Mouse (Mus musculus): ENCODE measurements around the gene Srf.

The Srf gene

GRCm38 (mm10) chr17:46520385-46520979 is 35.5 kb downstream of the Srf start:
- no peak for DNase-seq (ENCODE audit: inconsistent age in 2 of 2, low spot score in 1 of 2)

DNA sequence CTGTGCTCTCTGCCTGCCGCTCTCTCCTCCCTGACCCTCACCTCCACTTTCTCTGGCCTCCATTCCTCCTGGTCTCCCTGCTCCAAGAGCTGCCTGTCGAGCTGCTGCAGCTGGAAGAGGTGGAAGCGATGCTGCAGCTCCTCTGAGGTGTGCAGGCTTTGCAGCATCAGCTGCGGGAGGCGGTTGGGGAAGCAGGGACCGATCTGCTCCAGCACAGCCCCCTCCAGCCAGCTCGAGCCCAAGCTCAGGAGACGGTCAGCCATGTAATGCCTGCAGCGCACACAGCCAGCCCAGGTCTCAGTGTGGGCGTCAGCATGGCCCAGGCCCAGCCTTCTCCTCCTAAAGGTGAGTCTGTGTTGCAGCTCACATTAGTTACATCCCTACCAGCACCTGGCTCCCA is 36.0 kb downstream of the Srf start:
- no peak for DNase-seq (ENCODE audit: inconsistent age in 2 of 2, low spot score in 1 of 2)

DNA sequence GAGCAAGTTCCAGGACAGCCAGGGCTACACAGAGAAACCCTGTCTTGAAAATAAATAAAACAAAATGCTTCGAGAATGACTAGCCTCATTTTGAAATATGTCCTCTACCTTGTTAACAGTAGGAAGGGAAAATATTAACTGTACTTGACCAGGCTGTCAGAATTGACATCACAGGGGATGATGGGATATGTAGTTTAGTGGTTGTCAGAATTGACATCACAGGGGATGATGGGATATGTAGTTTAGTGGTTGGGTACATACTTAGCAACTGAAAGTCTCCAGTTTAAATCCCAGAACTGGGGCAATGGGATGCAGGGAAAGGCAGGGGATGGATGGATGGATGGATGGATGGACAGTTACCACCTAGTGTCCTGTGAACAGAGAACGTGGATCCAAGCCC is 42.6 kb downstream of the Srf start:
- DNase-seq (ENCODE audit: inconsistent age in 2 of 2, low spot score in 1 of 2) = peak in 1 of 2 experiments; percentile 74

GRCm38 (mm10) chr17:46511059-46511710 is 44.8 kb downstream of the Srf start:
- DNase-seq (ENCODE audit: inconsistent age in 2 of 2, low spot score in 1 of 2) = peak in 1 of 2 experiments; percentile 35

DNA sequence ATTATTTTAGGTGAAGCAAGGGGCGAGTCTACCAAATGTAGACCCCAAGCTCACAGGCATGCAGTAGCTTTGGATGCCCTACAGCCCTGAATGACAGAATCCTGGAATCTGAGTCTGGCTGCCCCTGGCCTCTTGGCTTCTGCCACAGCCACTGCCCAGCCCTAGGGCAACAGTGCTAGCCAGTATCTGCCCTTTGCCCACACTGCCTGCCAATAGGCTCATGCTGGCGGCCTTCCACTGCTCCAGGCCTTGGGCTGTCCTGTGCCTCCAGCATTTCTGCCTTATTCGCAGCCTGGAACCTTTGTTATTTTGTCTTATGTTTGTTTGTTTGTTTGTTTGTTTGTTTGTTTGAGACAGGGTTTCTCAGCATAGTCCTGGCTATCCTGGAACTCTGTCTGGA is 50.4 kb downstream of the Srf start:
- DNase-seq (ENCODE audit: inconsistent age in 2 of 2, low spot score in 1 of 2) = peak in 1 of 2 experiments; percentile 37

DNA sequence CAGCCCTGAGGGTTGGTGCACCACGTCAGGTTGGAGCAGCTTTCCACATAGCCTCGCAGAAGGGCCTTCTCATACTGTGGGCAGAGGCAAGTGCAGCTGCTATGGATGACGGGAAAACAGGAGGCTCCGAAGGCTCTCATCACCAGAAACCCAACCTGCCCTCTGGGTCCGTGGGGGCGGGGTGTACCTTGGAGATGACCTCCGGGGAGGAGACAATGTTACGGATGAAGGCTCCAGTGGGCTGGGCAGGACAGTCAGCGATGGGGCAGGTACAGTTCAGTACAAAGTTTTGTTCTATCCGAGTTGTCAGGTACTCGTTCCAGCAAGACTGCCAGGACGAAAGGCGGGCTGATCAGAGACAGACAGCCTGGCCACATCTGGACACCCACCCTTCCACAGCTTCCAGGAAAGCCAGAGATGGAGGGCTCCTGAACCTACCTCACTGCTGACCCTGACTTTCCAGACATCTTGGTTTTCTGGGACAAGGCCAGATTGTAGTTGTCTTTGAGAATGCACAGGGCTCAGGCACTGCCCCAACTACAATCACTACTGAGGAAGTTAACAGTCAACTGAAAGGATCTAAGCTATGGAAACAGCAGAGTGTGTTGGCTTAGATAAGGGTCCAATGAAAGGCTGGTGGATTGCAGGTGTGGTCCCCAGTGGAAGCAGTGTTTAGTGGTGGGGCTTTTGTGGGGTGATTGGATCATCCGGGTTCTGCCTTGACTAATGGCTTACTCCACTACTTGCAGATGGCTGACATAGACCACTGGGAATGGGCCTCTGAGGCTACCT is 51.9 kb downstream of the Srf start:
- DNase-seq (ENCODE audit: inconsistent age in 2 of 2, low spot score in 1 of 2) = no peak

DNA sequence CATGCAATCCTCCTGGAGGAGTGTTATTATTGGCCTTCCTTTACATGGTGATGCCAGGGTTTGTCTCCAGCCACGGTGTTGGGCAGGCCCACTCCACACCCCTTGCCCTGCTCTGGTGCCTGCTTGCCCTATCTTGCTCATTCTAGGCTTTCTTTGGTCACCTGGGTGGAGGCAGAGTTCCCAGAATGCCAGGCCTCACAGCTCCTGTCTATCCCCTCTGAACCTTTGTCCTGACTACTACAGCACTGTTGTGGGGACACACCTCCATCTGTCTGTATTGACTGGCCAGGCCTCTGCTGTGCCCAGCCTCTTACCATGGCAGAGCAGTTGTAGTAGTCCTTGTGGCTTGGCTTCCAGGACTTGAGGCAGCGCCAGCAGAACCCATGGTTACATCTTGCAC is 53.2 kb downstream of the Srf start:
- DNase-seq (ENCODE audit: inconsistent age in 2 of 2, low spot score in 1 of 2) = no peak

Measured in adrenal gland, adult (tissue).